Mouse (Mus musculus): ENCODE results near the gene Cep78. TPM values are rescaled to one million over a fixed set of nuclear protein-coding genes. Genes with fewer than 3 reads are reported as not detected.

Gene Cep78
- total RNA-seq, 2 experiments from 2014 or later, result 2.0 to 2.1 TPM

DNA sequence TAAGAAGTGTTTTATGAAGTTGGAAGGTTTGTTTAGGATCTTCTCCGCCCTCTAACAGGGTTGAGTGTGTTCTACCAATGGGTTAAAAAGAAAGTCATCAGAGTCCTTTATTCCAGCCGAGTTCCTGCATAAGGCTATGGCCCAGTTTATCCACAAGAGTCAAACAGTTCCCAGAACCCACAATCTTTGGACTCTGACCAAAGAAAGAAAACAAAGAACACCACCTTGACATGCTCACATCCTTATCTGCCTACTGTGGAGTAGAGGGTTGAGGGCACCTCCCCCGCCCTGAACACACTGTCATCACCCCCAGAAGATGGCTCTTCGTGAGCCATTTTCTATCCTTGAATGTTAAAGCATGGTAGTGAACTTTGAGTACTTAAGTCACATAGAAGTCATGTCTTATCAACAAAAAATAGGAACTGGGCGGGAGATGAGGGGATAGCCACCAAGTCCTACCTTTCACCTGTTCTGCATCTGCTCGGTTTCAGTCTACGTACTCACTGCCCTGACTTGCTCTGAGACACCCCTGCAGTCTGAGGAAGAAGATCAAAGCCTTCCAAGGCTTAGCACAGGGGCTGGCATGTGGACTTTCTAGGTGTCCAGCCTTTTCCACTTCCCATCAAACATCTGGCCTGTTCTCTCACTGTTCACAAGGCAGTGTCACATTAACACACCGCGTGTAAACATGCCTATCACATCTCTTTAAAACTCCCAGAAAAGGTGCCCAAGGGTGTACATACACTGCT lies 71.4 kb downstream of the Cep78 start:
- DNase-seq, result no peak
- intact Hi-C loops (cut with DNase I), result no loop called here

DNA sequence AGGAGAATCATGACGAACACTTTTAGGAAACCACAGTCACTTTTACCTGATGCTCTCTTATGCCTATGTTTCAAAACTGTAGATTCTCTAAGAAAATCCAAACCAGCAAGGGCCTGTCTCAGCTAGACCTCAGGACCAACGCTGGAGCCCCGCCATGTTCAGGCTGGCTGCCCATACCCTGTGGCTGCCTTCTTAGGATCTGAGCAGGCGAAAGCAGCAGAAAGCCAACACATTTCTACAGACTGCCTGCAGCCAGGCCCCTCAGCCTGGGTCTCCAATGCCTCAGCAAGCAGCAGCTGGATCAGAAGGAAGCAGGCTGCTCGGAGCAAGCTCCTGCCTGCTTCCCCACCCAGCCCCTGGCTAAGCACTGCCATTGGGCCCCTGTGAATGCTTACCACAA lies 73.3 kb downstream of the Cep78 start:
- intact Hi-C loops (cut with DNase I), result no loop called here
- no peak for DNase-seq

DNA sequence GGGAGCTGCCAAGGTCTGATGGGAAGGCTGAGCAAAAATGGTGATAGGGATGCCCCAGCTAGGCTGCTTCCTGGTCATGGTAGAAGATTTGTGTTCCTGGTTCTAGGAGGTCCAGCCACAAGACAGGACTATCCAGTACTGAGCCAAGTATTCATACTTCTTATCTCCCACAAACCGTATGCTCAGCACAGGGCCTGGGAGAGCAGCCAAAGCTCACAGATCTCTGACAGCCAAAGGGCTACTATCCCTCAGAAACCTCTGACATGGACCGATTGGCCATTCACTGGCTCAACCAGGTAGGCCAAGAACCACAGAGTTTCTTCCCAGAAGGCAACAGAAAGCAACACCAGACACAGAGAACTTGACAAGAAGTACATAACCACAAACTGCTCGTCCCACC lies 73.8 kb downstream of the Cep78 start:
- no peak for DNase-seq
- intact Hi-C loops (cut with DNase I), result no loop called here

DNA sequence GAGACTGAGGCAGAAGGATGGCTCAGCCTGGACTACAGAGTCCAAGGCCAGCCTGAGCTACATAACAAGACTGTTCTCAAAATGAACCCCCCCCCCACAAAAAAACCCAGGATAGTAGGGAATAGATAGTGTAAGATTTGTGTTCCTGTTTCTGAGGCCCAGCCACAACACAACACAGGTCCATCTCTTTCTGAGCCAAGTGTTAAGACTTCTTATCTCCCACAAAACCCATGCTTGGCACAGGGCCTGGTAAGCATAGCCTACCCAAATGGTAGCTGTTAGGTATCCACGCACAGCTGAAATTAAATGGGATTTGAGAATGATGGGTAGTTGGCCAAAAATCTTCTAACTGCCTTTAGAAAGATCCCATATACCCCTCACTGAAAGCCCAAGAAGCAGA lies 74.3 kb downstream of the Cep78 start:
- no peak for DNase-seq
- intact Hi-C loops (cut with DNase I), result no loop called here

DNA sequence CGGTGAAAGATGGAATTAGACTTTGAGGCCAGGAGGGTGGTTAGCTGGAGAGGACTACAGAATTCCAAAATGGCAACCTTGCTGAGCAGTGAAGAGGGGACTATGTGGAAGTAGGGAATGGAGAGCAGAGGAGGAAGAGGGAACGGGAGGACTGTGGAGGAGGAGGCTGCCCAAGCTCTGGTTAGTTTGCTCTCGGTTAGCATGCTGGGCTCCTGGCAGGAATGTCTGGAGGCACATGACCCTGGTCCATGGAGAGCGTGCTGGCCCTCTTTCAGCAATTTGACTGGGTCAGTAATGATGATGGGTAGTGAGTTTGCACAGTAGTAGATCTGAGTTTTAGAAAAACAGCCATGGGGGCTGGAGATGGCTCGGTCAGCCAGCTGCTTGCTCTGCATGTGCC lies 76.8 kb downstream of the Cep78 start:
- intact Hi-C loops (cut with DNase I), result no loop called here
- DNase-seq, result no peak

Other genes with a start within 250 kb of the Cep78 start
- 1 to 10 TPM; 2.9 to 3.0 TPM for gene Psat1, start 37.7 kb downstream of the Cep78 start, total RNA-seq (2021)
- 10 to 100 TPM; 10.3 to 11.3 TPM for gene Gnaq, start 147.8 kb upstream of the Cep78 start, total RNA-seq (2021)

All from gastrocnemius, postnatal 36 days (tissue).